Mouse (Mus musculus): ENCODE data around the gene Cops8.

The Cops8 gene

DNA sequence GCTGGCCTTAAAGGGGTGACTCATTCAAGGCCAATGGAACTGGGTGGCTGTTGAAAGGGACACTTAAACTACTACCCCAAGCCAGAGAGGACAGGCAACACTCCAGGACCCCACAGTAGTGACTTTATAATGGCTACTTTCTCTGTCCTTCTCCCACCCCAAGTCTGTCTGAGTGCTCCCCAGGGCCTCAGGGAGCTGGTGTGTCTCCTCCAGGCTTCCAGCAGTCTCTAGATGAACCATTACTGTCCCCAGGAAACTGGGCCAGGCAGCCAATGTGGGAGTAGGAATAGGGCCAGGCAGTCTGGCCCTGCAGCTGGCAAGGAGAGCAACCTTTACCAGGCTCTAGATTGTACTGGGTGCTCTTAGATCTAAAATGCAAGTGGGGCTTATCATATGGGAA lies 49.0 kb downstream of the Cops8 start:
- no peak for DNase-seq (ENCODE audit: low spot score)

DNA sequence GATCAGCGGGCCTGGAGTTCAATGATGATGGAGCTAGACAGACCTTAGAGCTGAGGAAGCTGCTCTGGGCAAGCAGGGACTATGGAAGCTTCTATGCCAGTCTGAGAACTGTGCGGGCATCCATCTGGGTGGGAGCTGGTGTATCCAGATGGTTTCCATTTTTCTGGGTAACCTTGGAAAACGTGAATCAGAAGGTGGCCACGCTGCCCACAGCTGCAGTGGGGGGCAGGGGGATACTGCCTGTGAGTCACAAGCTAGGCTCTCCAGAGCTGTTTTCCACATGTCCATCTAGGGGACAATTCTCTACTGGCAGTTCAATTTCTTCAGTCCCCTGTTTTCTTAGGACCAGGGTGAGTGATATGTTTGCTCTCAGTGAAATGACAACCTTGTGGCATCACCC lies 49.8 kb downstream of the Cops8 start:
- no peak for DNase-seq (ENCODE audit: low spot score)

GRCm38 (mm10) chr1:90656492-90657245 lies 53.9 kb downstream of the Cops8 start:
- no peak for DNase-seq (ENCODE audit: low spot score)

DNA sequence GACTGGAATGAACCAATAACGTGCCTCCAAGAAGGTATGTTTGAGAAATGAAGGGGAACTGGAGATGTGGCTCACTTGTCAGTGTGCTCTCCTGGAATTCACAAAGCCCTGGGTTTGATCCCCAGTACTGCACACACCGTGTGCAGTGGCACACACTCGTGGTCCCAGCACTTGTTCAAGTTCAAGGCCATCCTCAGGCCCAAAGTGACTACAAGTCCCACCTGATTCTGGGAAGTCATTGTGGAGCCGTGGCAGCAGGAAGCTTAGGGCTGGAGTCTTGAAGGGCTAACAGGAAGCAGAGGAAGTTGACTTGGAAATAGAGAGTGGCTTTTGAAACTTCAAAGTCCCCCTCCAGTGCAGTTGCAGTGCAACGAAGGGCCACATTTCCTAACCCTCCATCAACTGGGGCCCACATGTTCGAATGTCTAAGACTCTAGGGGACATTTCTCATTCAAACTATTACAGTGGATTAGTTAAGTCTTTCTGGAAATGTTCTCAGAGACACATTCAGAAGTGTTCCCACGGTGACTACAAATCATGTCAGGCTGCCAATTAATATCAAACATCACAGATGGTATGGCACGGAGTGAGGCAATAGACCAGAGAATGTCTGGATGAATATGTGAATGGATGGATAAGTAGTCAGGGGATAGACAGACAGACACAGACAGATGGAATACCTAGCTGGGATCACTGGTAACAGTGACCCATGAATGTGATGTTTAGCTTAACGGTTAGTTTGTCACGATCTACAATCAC lies 54.7 kb downstream of the Cops8 start:
- DNase-seq (ENCODE audit: low spot score): no peak

- no peak for DNase-seq (ENCODE audit: low spot score)
Observed at GRCm38 (mm10) chr1:90658581-90658980, 55.8 kb downstream of the Cops8 start.

DNA sequence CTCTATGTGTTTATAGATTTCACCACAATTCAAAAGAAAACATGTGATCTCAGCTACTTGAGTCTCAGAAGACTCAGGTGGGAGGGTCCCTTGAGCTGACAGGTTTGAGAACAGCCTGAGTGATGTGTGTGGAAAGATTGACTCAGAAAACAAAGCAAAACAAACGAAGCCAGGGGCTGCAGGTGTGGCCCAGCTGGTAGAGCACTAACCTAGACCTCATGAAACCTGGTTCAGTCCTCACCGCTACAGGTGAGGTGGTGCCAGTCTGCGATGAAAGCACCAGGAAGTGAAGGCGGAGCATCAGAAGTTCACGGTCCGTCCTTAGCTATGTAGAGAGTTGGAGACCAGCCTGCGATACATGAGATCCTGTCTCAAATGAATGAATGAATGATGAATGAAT lies 57.4 kb downstream of the Cops8 start:
- no peak for DNase-seq (ENCODE audit: low spot score)

DNA sequence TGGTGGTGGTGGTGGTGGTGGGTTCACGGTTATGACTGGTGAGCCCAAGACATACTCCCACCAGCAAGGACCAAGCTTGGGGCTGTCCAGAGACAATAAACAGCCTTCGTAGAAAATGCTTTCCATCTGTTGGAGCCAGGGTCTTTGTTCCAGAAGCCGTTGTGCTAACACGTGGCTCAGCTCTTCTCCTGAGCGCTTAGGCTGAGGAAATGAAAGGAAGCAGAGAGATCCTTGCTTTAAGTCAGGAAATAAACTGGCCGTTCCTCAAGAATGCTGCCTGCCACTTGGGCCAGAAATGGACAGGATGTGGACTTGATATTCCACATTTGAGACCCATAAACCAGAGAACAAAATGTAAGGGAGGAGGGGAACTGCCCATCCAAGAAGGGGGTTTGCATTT lies 59.7 kb downstream of the Cops8 start:
- DNase-seq (ENCODE audit: low spot score): no peak
